ENCODE assay signal across 7 mouse cellular contexts in genomic region chr8:70354004-70354403, GRCm38 (mm10). TPM values are rescaled to one million over a fixed set of nuclear protein-coding genes. Genes with fewer than 3 reads are reported as not detected.
DNase-seq lines count a peak whose midpoint lies in the region; ATAC-seq lines count a peak whose summit lies in the region.

No protein-coding gene starts in this region.

- peak overlapping the region; percentile 90 for H3K27ac ChIP-seq in lung, embryonic 16.5 days (ENCODE audit: low read length)
- peak overlapping the region; percentile 84 for H3K27ac ChIP-seq in forebrain, embryonic 12.5 days
- peak overlapping the region; percentile 89; the same call in 1 of the 2 replicates for H3K27ac ChIP-seq in limb, embryonic 12.5 days

- peak overlapping the region; percentile 99 for H3K4me3 ChIP-seq in lung, embryonic 16.5 days (ENCODE audit: low read length)
- peak overlapping the region; percentile 100 for H3K4me3 ChIP-seq in forebrain, embryonic 12.5 days (replicated peaks)
- peak overlapping the region; percentile 100 for H3K4me3 ChIP-seq in limb, embryonic 12.5 days (replicated peaks)

- H3K36me3 ChIP-seq in lung, embryonic 16.5 days (ENCODE audit: control insufficient read depth, insufficient read depth, low read length), result no peaks in the 10 kb centered on the region
- H3K36me3 ChIP-seq in forebrain, embryonic 12.5 days (replicated peaks), result peaks cover 8% of the 10 kb centered on the region
- H3K36me3 ChIP-seq in limb, embryonic 12.5 days, result peaks cover 18% of the 10 kb centered on the region
- no peaks in the 10 kb centered on the region; the same call in 1 of the 2 replicates for H3K36me3 ChIP-seq in splenic B cell, adult 2 months (ENCODE audit: control insufficient read depth, insufficient read depth, low read length, poor library complexity, severe bottlenecking)

- H3K27me3 ChIP-seq in lung, embryonic 16.5 days (ENCODE audit: control insufficient read depth, insufficient read depth, low read depth, low read length), result no peaks in the 10 kb centered on the region
- H3K27me3 ChIP-seq in forebrain, embryonic 12.5 days, result peaks cover 12% of the 10 kb centered on the region; the same call in 1 of the 2 replicates
- peaks cover 8% of the 10 kb centered on the region; the same call in 1 of the 2 replicates for H3K27me3 ChIP-seq in limb, embryonic 12.5 days
- H3K27me3 ChIP-seq in splenic B cell, adult 2 months (ENCODE audit: control insufficient read depth, insufficient read depth, low read length, poor library complexity, severe bottlenecking), result no peaks in the 10 kb centered on the region

- no peak for DNase-seq in lung, postnatal 36 days
- peak; percentile 27 for DNase-seq in splenic B cell, adult 2 months (ENCODE audit: low read depth, low spot score)
- no peak for DNase-seq in retina, postnatal 1 day
- no peak for DNase-seq in kidney, postnatal 4 days

- H3K9ac ChIP-seq in lung, embryonic 16.5 days (ENCODE audit: low read length), result peak overlapping the region; percentile 75
- H3K9ac ChIP-seq in forebrain, embryonic 12.5 days, result peak overlapping the region; percentile 61; the same call in 1 of the 2 replicates
- H3K9ac ChIP-seq in limb, embryonic 12.5 days (replicated peaks), result peak overlapping the region; percentile 99; the same call in 1 of the 2 replicates

- peak overlapping the region; percentile 86 for H3K4me2 ChIP-seq in lung, embryonic 16.5 days (ENCODE audit: low read depth, low read length)
- H3K4me2 ChIP-seq in forebrain, embryonic 12.5 days, result peak overlapping the region; percentile 99
- H3K4me2 ChIP-seq in limb, embryonic 12.5 days, result peak overlapping the region; percentile 100

- WGBS in lung, embryonic 16.5 days, result 53% methylated on average over 4 of the region's 4 CpGs
- WGBS in forebrain, embryonic 12.5 days, result 78% methylated on average over 4 of the region's 4 CpGs
- 68% methylated on average over 4 of the region's 4 CpGs for WGBS in limb, embryonic 12.5 days

- H3K4me1 ChIP-seq in lung, embryonic 16.5 days (replicated peaks; ENCODE audit: control insufficient read depth, insufficient read depth, low read length), result peaks cover 30% of the 10 kb centered on the region
- peaks cover 39% of the 10 kb centered on the region for H3K4me1 ChIP-seq in forebrain, embryonic 12.5 days
- peaks cover 39% of the 10 kb centered on the region for H3K4me1 ChIP-seq in limb, embryonic 12.5 days (replicated peaks)

- ATAC-seq in lung, embryonic 16.5 days (ENCODE audit: low read depth), result no peak
- peak; percentile 14 for ATAC-seq in forebrain, embryonic 12.5 days (ENCODE audit: low FRiP score)
- peak; percentile 16; the same call in 1 of the 2 replicates for ATAC-seq in limb, embryonic 12.5 days (ENCODE audit: insufficient number of reproducible peaks, insufficient read depth, low FRiP score, low TSS enrichment, low read depth)

- no peaks in the 10 kb centered on the region for H3K9me3 ChIP-seq in lung, embryonic 16.5 days (ENCODE audit: control insufficient read depth, low read length)
- no peaks in the 10 kb centered on the region for H3K9me3 ChIP-seq in forebrain, embryonic 12.5 days
- H3K9me3 ChIP-seq in limb, embryonic 12.5 days, result no peaks in the 10 kb centered on the region

RNA-seq across cellular contexts. Expression of gene Upf1, which starts 0.9 kb away (rescaled TPM):
- 8.7 and 10.5 TPM in 2 replicates for polyA plus RNA-seq in lung, embryonic 16.5 days (2015; fragmentation: Nextera tagmentation; extraction: Ambion mirVana)
- 26.9 and 29.5 TPM in 2 replicates for polyA plus RNA-seq in forebrain, embryonic 12.5 days (2016; fragmentation: Nextera tagmentation; extraction: Ambion mirVana)
- 32.5 and 34.3 TPM in 2 replicates for polyA plus RNA-seq in limb, embryonic 12.5 days (2016; fragmentation: Nextera tagmentation; extraction: Ambion mirVana)

RNA-seq across cellular contexts. Expression of gene Comp, which starts 19.4 kb away (rescaled TPM):
- 0.68 and 0.75 TPM in 2 replicates for polyA plus RNA-seq in lung, embryonic 16.5 days (2015; fragmentation: Nextera tagmentation; extraction: Ambion mirVana)
- polyA plus RNA-seq in forebrain, embryonic 12.5 days (2016; fragmentation: Nextera tagmentation; extraction: Ambion mirVana), result 0.08 and 0.34 TPM in 2 replicates
- 2.8 and 5.8 TPM in 2 replicates for polyA plus RNA-seq in limb, embryonic 12.5 days (2016; fragmentation: Nextera tagmentation; extraction: Ambion mirVana)

RNA-seq across cellular contexts. Expression of gene Gdf1, which starts 24.4 kb away (rescaled TPM):
- 0.40 and 1.4 TPM in 2 replicates for polyA plus RNA-seq in lung, embryonic 16.5 days (2015; fragmentation: Nextera tagmentation; extraction: Ambion mirVana)
- polyA plus RNA-seq in forebrain, embryonic 12.5 days (2016; fragmentation: Nextera tagmentation; extraction: Ambion mirVana), result 1.8 and 4.2 TPM in 2 replicates
- 3.7 and 4.2 TPM in 2 replicates for polyA plus RNA-seq in limb, embryonic 12.5 days (2016; fragmentation: Nextera tagmentation; extraction: Ambion mirVana)

RNA-seq across cellular contexts. Expression of gene Cers1, which starts 38.4 kb away (rescaled TPM):
- 2.4 and 3.0 TPM in 2 replicates for polyA plus RNA-seq in lung, embryonic 16.5 days (2015; fragmentation: Nextera tagmentation; extraction: Ambion mirVana)
- 14.9 and 16.2 TPM in 2 replicates for polyA plus RNA-seq in forebrain, embryonic 12.5 days (2016; fragmentation: Nextera tagmentation; extraction: Ambion mirVana)
- polyA plus RNA-seq in limb, embryonic 12.5 days (2016; fragmentation: Nextera tagmentation; extraction: Ambion mirVana), result 7.9 and 8.8 TPM in 2 replicates

RNA-seq across cellular contexts. Expression of gene Cope, which starts 51.7 kb away (rescaled TPM):
- 325 and 349 TPM in 2 replicates for polyA plus RNA-seq in lung, embryonic 16.5 days (2015; fragmentation: Nextera tagmentation; extraction: Ambion mirVana)
- polyA plus RNA-seq in forebrain, embryonic 12.5 days (2016; fragmentation: Nextera tagmentation; extraction: Ambion mirVana), result 217 and 229 TPM in 2 replicates
- polyA plus RNA-seq in limb, embryonic 12.5 days (2016; fragmentation: Nextera tagmentation; extraction: Ambion mirVana), result 269 and 288 TPM in 2 replicates
